Mouse (Mus musculus) adrenal gland, adult 2 months (tissue): Measurements from ENCODE around the gene Hmga1b. TPM values are rescaled to one million over a fixed set of nuclear protein-coding genes. Genes with fewer than 3 reads are reported as not detected.

Source experiments
- polyA plus RNA-seq: library from polyadenylated mRNA; depleted of rRNA; stranded (reverse); fragments of >200 nt; gene quantifications from 2 replicates; pipeline ENCODE4 v1.2.3, GENCODE M21; 2012; rRNA removed
- total RNA-seq, 2 experiments: library from RNA; stranded (reverse); gene quantifications; 2 replicates each; pipeline ENCODE4 v1.2.3; 2021

The Hmga1b gene
- total and polyA plus RNA-seq, 3 experiments = 2.8 to 12.3 (median 5.5) TPM

Other genes starting within 250 kb of the Hmga1b start
- 1 to 10 TPM; 1.5 to 1.7 TPM for gene Gcgr, start 232.1 kb upstream of the Hmga1b start, total RNA-seq
- gene Gcgr, start 232.1 kb upstream of the Hmga1b start, polyA plus RNA-seq = 2.1 and 2.5 TPM in 2 replicates
- gene Mcrip1, start 213.1 kb upstream of the Hmga1b start, total RNA-seq = 10 to 100 TPM; 56.9 to 65.8 TPM
- gene Mcrip1, start 213.1 kb upstream of the Hmga1b start, polyA plus RNA-seq = 136 and 157 TPM in 2 replicates
- under 1 TPM; 0.40 to 0.79 TPM for gene Ppp1r27, start 211.7 kb upstream of the Hmga1b start, total RNA-seq
- 0.83 and 1.2 TPM in 2 replicates for gene Ppp1r27, start 211.7 kb upstream of the Hmga1b start, polyA plus RNA-seq
- 100 to 1,000 TPM; 462 to 524 TPM for gene P4hb, start 189.5 kb upstream of the Hmga1b start, total RNA-seq
- 108 and 126 TPM in 2 replicates for gene P4hb, start 189.5 kb upstream of the Hmga1b start, polyA plus RNA-seq
- gene Arhgdia, start 181.2 kb upstream of the Hmga1b start, total RNA-seq = 100 to 1,000 TPM; 355 to 386 TPM
- gene Arhgdia, start 181.2 kb upstream of the Hmga1b start, polyA plus RNA-seq = 712 and 786 TPM in 2 replicates
- gene Alyref, start 164.4 kb upstream of the Hmga1b start, total RNA-seq = 10 to 100 TPM; 85.5 to 97.9 TPM
- 10.3 and 12.6 TPM in 2 replicates for gene Alyref, start 164.4 kb upstream of the Hmga1b start, polyA plus RNA-seq
- gene Anapc11, start 164.4 kb upstream of the Hmga1b start, total RNA-seq = 10 to 100 TPM; 82.8 to 85.9 TPM
- 183 and 187 TPM in 2 replicates for gene Anapc11, start 164.4 kb upstream of the Hmga1b start, polyA plus RNA-seq
- gene Npb, start 154.3 kb upstream of the Hmga1b start, total RNA-seq = under 1 TPM; 0.61 to 0.62 TPM
- gene Npb, start 154.3 kb upstream of the Hmga1b start, polyA plus RNA-seq = 1.6 and 2.3 TPM in 2 replicates
- 100 to 1,000 TPM; 201 to 344 TPM for gene Pcyt2, start 144.9 kb upstream of the Hmga1b start, total RNA-seq
- 460 and 610 TPM in 2 replicates for gene Pcyt2, start 144.9 kb upstream of the Hmga1b start, polyA plus RNA-seq
- gene Sirt7, start 137.6 kb upstream of the Hmga1b start, total RNA-seq = 10 to 100 TPM; 54.2 to 69.5 TPM
- 109 and 128 TPM in 2 replicates for gene Sirt7, start 137.6 kb upstream of the Hmga1b start, polyA plus RNA-seq
- 10 to 100 TPM; 48.1 to 60.7 TPM for gene Mafg, start 129.2 kb upstream of the Hmga1b start, total RNA-seq
- gene Mafg, start 129.2 kb upstream of the Hmga1b start, polyA plus RNA-seq = 54.3 and 66.9 TPM in 2 replicates
- 1 to 10 TPM; 1.0 to 1.9 TPM for gene Pycr1, start 119.0 kb upstream of the Hmga1b start, total RNA-seq
- 3.5 and 3.6 TPM in 2 replicates for gene Pycr1, start 119.0 kb upstream of the Hmga1b start, polyA plus RNA-seq
- gene Myadml2, start 114.6 kb upstream of the Hmga1b start, total RNA-seq = 1 to 10 TPM in 1 of 2 experiments, not detected in 1; 1.0 TPM
- 0.11 and 0.59 TPM in 2 replicates for gene Myadml2, start 114.6 kb upstream of the Hmga1b start, polyA plus RNA-seq
- gene Notum, start 101.6 kb upstream of the Hmga1b start, total RNA-seq = 1 to 10 TPM; 2.8 to 8.1 TPM
- gene Notum, start 101.6 kb upstream of the Hmga1b start, polyA plus RNA-seq = 7.4 and 9.3 TPM in 2 replicates
- 10 to 100 TPM; 74.9 to 84.1 TPM for gene Aspscr1, start 89.8 kb upstream of the Hmga1b start, total RNA-seq
- gene Aspscr1, start 89.8 kb upstream of the Hmga1b start, polyA plus RNA-seq = 124 and 125 TPM in 2 replicates
- gene Cenpx, start 49.1 kb upstream of the Hmga1b start, total RNA-seq = 10 to 100 TPM; 54.0 to 63.5 TPM
- gene Cenpx, start 49.1 kb upstream of the Hmga1b start, polyA plus RNA-seq = 86.0 and 90.2 TPM in 2 replicates
- 10 to 100 TPM; 21.9 to 25.3 TPM for gene Lrrc45, start 48.9 kb upstream of the Hmga1b start, total RNA-seq
- 34.2 and 40.1 TPM in 2 replicates for gene Lrrc45, start 48.9 kb upstream of the Hmga1b start, polyA plus RNA-seq
- 10 to 100 TPM; 13.7 to 15.9 TPM for gene Rac3, start 41.3 kb upstream of the Hmga1b start, total RNA-seq
- gene Rac3, start 41.3 kb upstream of the Hmga1b start, polyA plus RNA-seq = 21.1 and 25.6 TPM in 2 replicates
- gene Dcxr, start 35.5 kb upstream of the Hmga1b start, total RNA-seq = 100 to 1,000 TPM in 1 of 2 experiments, 10 to 100 TPM in 1; 41.4 to 122 TPM
- 136 and 150 TPM in 2 replicates for gene Dcxr, start 35.5 kb upstream of the Hmga1b start, polyA plus RNA-seq
- gene Cbr2, start 30.7 kb upstream of the Hmga1b start, total RNA-seq = 10 to 100 TPM in 1 of 2 experiments, 1 to 10 TPM in 1; 8.3 to 10.6 TPM
- 52.6 and 54.2 TPM in 2 replicates for gene Cbr2, start 30.7 kb upstream of the Hmga1b start, polyA plus RNA-seq
- 10 to 100 TPM; 18.3 to 20.9 TPM for gene Rfng, start 21.4 kb downstream of the Hmga1b start, total RNA-seq
- 91.6 and 95.4 TPM in 2 replicates for gene Rfng, start 21.4 kb downstream of the Hmga1b start, polyA plus RNA-seq
- 100 to 1,000 TPM; 113 to 141 TPM for gene Gps1, start 21.5 kb downstream of the Hmga1b start, total RNA-seq
- gene Gps1, start 21.5 kb downstream of the Hmga1b start, polyA plus RNA-seq = 161 and 178 TPM in 2 replicates
- 10 to 100 TPM; 56.0 to 62.0 TPM for gene Dus1l, start 33.6 kb downstream of the Hmga1b start, total RNA-seq
- 43.8 and 53.7 TPM in 2 replicates for gene Dus1l, start 33.6 kb downstream of the Hmga1b start, polyA plus RNA-seq
- gene Fasn, start 61.8 kb downstream of the Hmga1b start, total RNA-seq = 1,000 to 10,000 TPM in 1 of 2 experiments, 100 to 1,000 TPM in 1; 505 to 2,290 TPM
- 7,384 and 9,917 TPM in 2 replicates for gene Fasn, start 61.8 kb downstream of the Hmga1b start, polyA plus RNA-seq
- 10 to 100 TPM in 1 of 2 experiments, 1 to 10 TPM in 1; 8.4 to 20.4 TPM for gene Ccdc57, start 170.1 kb downstream of the Hmga1b start, total RNA-seq
- 2.7 and 3.5 TPM in 2 replicates for gene Ccdc57, start 170.1 kb downstream of the Hmga1b start, polyA plus RNA-seq
- gene Slc16a3, start 185.7 kb downstream of the Hmga1b start, total RNA-seq = 1 to 10 TPM; 1.2 to 1.3 TPM
- 1.4 and 2.5 TPM in 2 replicates for gene Slc16a3, start 185.7 kb downstream of the Hmga1b start, polyA plus RNA-seq
- gene Csnk1d, start 228.5 kb downstream of the Hmga1b start, total RNA-seq = 100 to 1,000 TPM; 114 to 126 TPM
- gene Csnk1d, start 228.5 kb downstream of the Hmga1b start, polyA plus RNA-seq = 39.8 and 48.7 TPM in 2 replicates